Mouse (Mus musculus) cortical plate, adult 2 months (tissue): ENCODE results near the gene Pip4k2b. TPM values are rescaled to one million over a fixed set of nuclear protein-coding genes. Genes with fewer than 3 reads are reported as not detected.

Source experiments
- H3K27ac ChIP-seq: fragments of 200-500 bp; 2 replicates; pipeline ENCODE4 v1.5.1; 2012; ENCODE audit warnings: low read length, control low read depth, inconsistent platforms; ENCODE audit not compliant: insufficient read depth
- H3K4me1 ChIP-seq: fragments of 200-500 bp; 2 replicates; pipeline ENCODE4 v1.6.1; 2011; ENCODE audit warnings: low read length; ENCODE audit not compliant: control insufficient read depth, insufficient read depth
- H3K4me3 ChIP-seq: fragments of 200-500 bp; 2 replicates; pipeline ENCODE4 v1.5.1; 2011; ENCODE audit warnings: mild to moderate bottlenecking, low read length, control low read depth; ENCODE audit not compliant: insufficient read depth
- CTCF ChIP-seq: fragments of 200-500 bp; IDR thresholded peaks from 2 replicates; pipeline ENCODE4 v1.5.1; 2011; ENCODE audit warnings: mild to moderate bottlenecking, control low read depth, low read length; ENCODE audit not compliant: insufficient read depth; ENCODE audit errors: extremely low read depth
- POLR2A ChIP-seq: fragments of 200-500 bp; IDR thresholded peaks from 2 replicates; pipeline ENCODE4 v1.6.1; 2011; ENCODE audit warnings: mild to moderate bottlenecking, low read length, control low read depth; ENCODE audit not compliant: insufficient read depth; ENCODE audit errors: extremely low read depth
- polyA plus RNA-seq: library from polyadenylated mRNA; depleted of rRNA; stranded (reverse); fragments of >200 nt; gene quantifications from 2 replicates; pipeline ENCODE4 v1.2.3, GENCODE M21; 2012

Pip4k2b gene
- polyA plus RNA-seq, 1 experiment, result 64.7 TPM

DNA sequence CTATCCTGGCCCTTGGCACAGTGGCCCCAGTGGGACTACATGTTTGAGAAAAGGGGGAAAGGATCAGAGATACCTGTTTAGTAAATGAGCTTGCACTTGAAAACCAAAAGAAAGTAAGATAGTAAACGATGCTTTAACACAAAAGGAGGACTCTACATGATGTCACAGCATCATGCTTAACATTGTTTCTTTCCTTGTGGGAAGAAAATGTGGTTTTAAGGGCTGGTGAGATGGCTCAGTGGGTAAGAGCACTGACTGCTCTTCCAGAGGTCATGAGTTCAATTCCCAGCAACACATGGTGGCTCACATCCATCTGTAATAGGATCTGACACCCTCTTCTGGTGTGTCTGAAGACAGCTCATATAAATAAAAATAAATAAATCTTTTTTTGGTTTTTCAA lies 13.6 kb upstream of the Pip4k2b start:
- Histone ChIP-seq H3K4me3 (no peak overlapping the region), H3K27ac (no peak overlapping the region), H3K4me1 (0 out of 2 replicates have a peak, but pooled peaks cover 2% of the 10 kb centered on the region)
- no peak for TF ChIP-seq CTCF

GRCm38 (mm10) chr11:97753277-97753676 lies 8.8 kb upstream of the Pip4k2b start:
- Histone ChIP-seq H3K4me1 (0 out of 2 replicates have a peak, but pooled peaks cover 2% of the 10 kb centered on the region), H3K4me3 (no peak overlapping the region), H3K27ac (peak overlapping the region; percentile 93)
- TF ChIP-seq CTCF, result no peak
- TF ChIP-seq POLR2A, result 0 out of 2 replicates have a peak, but pooled peaks have one; percentile 19

- no peak overlapping the region for H3K4me3 ChIP-seq
- H3K27ac ChIP-seq, result no peak overlapping the region
- 0 out of 2 replicates have a peak, but pooled peaks cover under 1% of the 10 kb centered on the region for H3K4me1 ChIP-seq
- no peak for TF ChIP-seq POLR2A
- TF ChIP-seq CTCF, result no peak
These were observed 4.0 kb upstream of the Pip4k2b start for GRCm38 (mm10) chr11:97748496-97748895.

GRCm38 (mm10) chr11:97747773-97748172 lies 3.3 kb upstream of the Pip4k2b start:
- Histone ChIP-seq H3K4me3 (no peak overlapping the region), H3K27ac (no peak overlapping the region), H3K4me1 (peaks cover 4% of the 10 kb centered on the region)
- TF ChIP-seq POLR2A (no peak), CTCF (no peak)

- TF ChIP-seq CTCF (no peak), POLR2A (no peak)
- Histone ChIP-seq H3K4me1 (peaks cover 6% of the 10 kb centered on the region), H3K4me3 (peak overlapping the region; percentile 98; the same call in 1 of the 2 replicates), H3K27ac (no peak overlapping the region)
These were observed 822 bp upstream of the Pip4k2b start for GRCm38 (mm10) chr11:97745331-97745721.

DNA sequence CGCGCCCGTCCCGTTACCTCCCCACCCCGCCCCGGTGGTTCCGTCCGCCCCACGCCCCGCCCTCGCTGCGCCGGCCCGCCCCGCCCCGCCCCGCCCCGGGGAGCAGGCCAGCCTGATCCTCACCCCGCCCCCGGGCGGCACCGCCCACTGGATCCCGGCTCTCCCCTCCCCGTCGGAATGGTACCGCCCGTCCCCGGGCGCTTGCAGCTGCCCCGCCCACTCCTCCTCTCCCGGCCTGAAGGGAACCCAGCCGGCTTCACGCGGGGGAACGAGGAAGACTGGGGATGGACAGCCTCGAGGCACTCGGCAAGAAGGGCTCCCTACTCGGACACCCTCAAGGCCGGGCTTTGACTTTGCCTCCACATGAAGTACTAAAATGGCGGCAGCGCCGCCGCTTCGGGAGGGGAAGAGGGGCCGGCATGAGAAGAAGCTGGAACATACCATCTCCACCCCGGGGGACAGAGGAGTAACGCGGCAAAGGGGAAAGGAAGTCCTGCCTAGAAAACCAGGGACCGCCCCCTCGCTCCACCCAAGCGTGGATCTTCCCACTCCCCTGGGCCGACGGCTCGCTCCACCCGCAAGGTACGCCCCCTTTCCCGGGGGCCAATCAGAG lies 320 bp upstream of the Pip4k2b start:
- Histone ChIP-seq H3K4me1 (peaks cover 9% of the 10 kb centered on the region), H3K27ac (peak overlapping the region; percentile 99), H3K4me3 (peak overlapping the region; percentile 98)
- TF ChIP-seq CTCF (no peak), POLR2A (0 out of 2 replicates have a peak, but pooled peaks have one; percentile 11)

DNA sequence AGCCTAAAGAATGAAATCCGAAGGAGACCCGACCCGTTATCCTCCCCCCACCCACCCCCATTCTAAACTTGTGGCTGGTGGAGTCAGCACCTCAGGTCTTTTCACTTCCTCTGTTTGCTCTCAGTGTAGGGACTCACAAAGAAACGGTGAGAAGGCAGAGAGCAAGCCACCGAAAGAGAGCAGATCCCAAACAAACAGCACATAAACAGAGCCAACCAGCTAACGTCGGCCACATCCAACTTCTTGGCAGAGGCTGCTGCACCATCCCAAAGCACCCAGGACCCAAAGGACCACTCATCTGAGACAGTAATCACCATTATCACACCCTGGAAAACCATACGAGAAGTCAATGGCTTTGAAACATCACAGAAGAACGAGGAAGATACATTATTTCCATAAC lies 1.1 kb downstream of the Pip4k2b start:
- TF ChIP-seq CTCF, result no peak
- TF ChIP-seq POLR2A, result no peak
- Histone ChIP-seq H3K27ac (no peak overlapping the region), H3K4me1 (peaks cover 9% of the 10 kb centered on the region), H3K4me3 (peak overlapping the region; percentile 98)

- TF ChIP-seq CTCF, result no peak
- no peak for TF ChIP-seq POLR2A
- no peak overlapping the region for H3K27ac ChIP-seq
- H3K4me3 ChIP-seq, result peak overlapping the region; percentile 98
- peaks cover 9% of the 10 kb centered on the region for H3K4me1 ChIP-seq
These were observed 1.9 kb downstream of the Pip4k2b start for GRCm38 (mm10) chr11:97742591-97742990.

DNA sequence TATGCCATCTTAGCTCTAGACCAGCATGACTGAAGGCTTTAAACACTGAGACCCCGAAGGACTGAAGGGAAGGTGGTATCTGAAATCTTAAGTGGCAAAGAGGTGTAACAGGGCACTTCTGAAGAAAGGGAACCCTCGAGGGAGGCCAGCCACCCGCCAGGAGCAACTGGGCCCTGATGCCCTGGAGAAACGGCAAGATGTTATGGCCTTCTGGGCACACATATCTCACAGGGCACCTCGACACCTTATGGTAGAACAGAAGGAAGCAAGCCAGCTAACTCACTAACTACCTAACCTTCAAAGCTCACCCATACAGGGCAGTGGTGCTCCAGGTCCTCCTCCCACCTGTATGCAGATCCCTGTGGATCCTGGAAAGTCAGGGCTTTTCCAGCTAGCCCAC lies 2.3 kb downstream of the Pip4k2b start:
- Histone ChIP-seq H3K4me3 (no peak overlapping the region), H3K4me1 (peaks cover 9% of the 10 kb centered on the region), H3K27ac (no peak overlapping the region)
- TF ChIP-seq POLR2A (no peak), CTCF (no peak)

- H3K4me3 ChIP-seq, result no peak overlapping the region
- peaks cover 11% of the 10 kb centered on the region for H3K4me1 ChIP-seq
- TF ChIP-seq CTCF (no peak), POLR2A (no peak)
- H3K27ac ChIP-seq, result no peak overlapping the region
These were observed 4.3 kb downstream of the Pip4k2b start for GRCm38 (mm10) chr11:97740190-97740589.
